Mouse (Mus musculus) liver, postnatal 0 days (tissue): ENCODE measurements around the gene Nfib.

Source experiments
- CTCF ChIP-seq: sonication (generic); IDR thresholded peaks from 2 replicates; pipeline ENCODE4 v1.5.1; 2016; ENCODE audit warnings: antibody characterized with exemption, low read depth
- EP300 ChIP-seq: IDR thresholded peaks from 2 replicates; pipeline ENCODE4 v1.6.1; 2016; ENCODE audit warnings: antibody characterized with exemption, low read depth, mild to moderate bottlenecking

GRCm38 (mm10) chr4:82702808-82703207 is 2.7 kb downstream of the Nfib start:
- no peak for TF ChIP-seq CTCF
- TF ChIP-seq EP300, result no peak
